Mouse (Mus musculus): Measurements from ENCODE around the gene Crtam.

GRCm38 (mm10) chr9:41007785-41008184 is 3.4 kb upstream of the Crtam start:
- TF ChIP-seq CTCF (IDR thresholded peaks at IDR 0.05; ENCODE audit: control insufficient read depth, insufficient read depth, low read length) (no peak), POLR2A (IDR thresholded peaks at IDR 0.05; ENCODE audit: borderline replicate concordance, control insufficient read depth, low read depth, low read length) (no peak)

All from bone marrow, adult 2 months (tissue).